Mouse (Mus musculus) forebrain, embryonic 16.5 days (tissue): ENCODE data around the gene Nupr1. TPM values are rescaled to one million over a fixed set of nuclear protein-coding genes. Genes with fewer than 3 reads are reported as not detected.

Source experiments
- ATAC-seq: fragments of 200-750 bp; cut with Nextera tagmentation; 2 replicates; pipeline ENCODE4 v1.8.0; 2017; ENCODE audit warnings: mild to moderate bottlenecking, moderate library complexity
- H3K27ac ChIP-seq: fragments of 300-500 bp; sonication (generic); 2 replicates; pipeline ENCODE4 v1.5.1; 2014; ENCODE audit warnings: low read length, control low read depth
- H3K27me3 ChIP-seq: fragments of 300-500 bp; sonication (generic); replicated peaks from 2 replicates; pipeline ENCODE4 v1.6.1; 2014; ENCODE audit warnings: low read length; ENCODE audit not compliant: control insufficient read depth, insufficient read depth
- H3K36me3 ChIP-seq: fragments of 300-500 bp; sonication (generic); 2 replicates; pipeline ENCODE4 v1.6.1; 2014; ENCODE audit not compliant: control insufficient read depth, insufficient read depth
- H3K4me1 ChIP-seq: fragments of 300-500 bp; sonication (generic); replicated peaks from 2 replicates; pipeline ENCODE4 v1.6.1; 2014; ENCODE audit warnings: low read length; ENCODE audit not compliant: control insufficient read depth, insufficient read depth
- H3K4me2 ChIP-seq: fragments of 300-500 bp; sonication (generic); 2 replicates; pipeline ENCODE4 v1.6.1; 2014; ENCODE audit warnings: mild to moderate bottlenecking, low read length, control low read depth
- H3K4me3 ChIP-seq: fragments of 300-500 bp; sonication (generic); replicated peaks from 2 replicates; pipeline ENCODE4 v1.5.1; 2014; ENCODE audit warnings: mild to moderate bottlenecking, low read length, control low read depth
- H3K9ac ChIP-seq: fragments of 300-500 bp; sonication (generic); replicated peaks from 2 replicates; pipeline ENCODE4 v1.6.1; 2014; ENCODE audit warnings: low read depth, low read length, control low read depth
- H3K9me3 ChIP-seq: fragments of 300-500 bp; sonication (generic); 2 replicates; pipeline ENCODE4 v1.6.1; 2016; ENCODE audit warnings: low read length; ENCODE audit not compliant: control insufficient read depth
- WGBS: fragments of 180-500 bp; shearing (Covaris S2); extraction: QIAGEN DNeasy Blood & Tissue Kit; methylation state at CpG from one replicate; pipeline ENCODE4 v1.1.7; 2014; 5-methylcytosine and 5-hydroxymethylcytosine counted together
- polyA plus RNA-seq: library from polyadenylated mRNA; unstranded; fragments of >200 nt; fragmentation: Nextera tagmentation; extraction: Ambion mirVana; gene quantifications from 2 replicates; pipeline ENCODE4 v1.2.1, GENCODE M21; 2015

Gene Nupr1
- polyA plus RNA-seq, 1 experiment from 2014 or later: 5.2 TPM

DNA sequence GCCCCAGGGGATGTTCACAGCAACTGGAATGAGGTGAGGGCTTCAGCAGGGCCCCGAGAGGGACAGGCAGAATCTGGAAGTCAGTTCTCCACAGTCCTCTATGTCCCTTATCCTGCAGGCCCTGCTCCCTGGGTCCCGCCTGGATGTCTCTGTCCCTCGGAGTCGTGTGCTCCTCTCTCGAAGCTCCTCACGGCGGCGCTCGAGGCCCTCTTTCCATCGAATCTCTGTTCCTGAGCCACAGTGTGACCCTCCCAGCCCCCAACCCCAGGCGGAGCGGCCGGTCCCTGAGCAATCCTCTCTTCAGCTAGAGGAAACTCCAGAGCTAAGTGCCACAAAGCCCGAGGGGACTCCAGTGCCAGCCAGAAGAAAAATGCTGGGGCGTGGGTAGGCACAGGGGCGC is 42.9 kb downstream of the Nupr1 start:
- Histone ChIP-seq H3K4me1 (0 out of 2 replicates have a peak, but pooled peaks cover 4% of the 10 kb centered on the region), H3K27me3 (0 out of 2 replicates have a peak, but pooled peaks cover 5% of the 10 kb centered on the region), H3K27ac (no peak overlapping the region), H3K4me3 (no peak overlapping the region), H3K9me3 (no peaks in the 10 kb centered on the region), H3K4me2 (no peak overlapping the region), H3K9ac (no peak overlapping the region), H3K36me3 (no peaks in the 10 kb centered on the region)
- WGBS: 2% methylated on average over 16 of the region's 16 CpGs
- no peak for ATAC-seq

DNA sequence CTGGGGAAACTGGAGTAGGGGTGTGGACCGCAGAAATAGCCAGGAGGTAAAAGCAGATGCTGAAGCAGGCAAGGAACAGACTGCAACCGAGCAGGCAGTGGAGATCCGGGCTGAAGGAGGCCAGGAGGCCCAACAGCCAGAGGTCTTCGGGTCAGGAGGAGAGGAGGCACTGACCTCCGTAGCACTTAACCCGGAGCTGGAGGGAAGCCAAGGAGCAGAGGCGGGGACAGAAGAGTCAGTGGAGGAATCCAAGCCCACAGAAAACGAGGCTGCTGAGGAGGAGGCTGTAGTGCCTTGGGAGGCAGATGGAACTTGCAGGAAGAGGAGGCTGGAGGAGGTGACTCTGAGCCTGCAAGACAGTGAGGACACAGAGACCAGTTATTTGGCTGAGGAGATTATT is 43.8 kb downstream of the Nupr1 start:
- Histone ChIP-seq H3K27ac (no peak overlapping the region), H3K4me3 (no peak overlapping the region), H3K36me3 (no peaks in the 10 kb centered on the region), H3K9me3 (no peaks in the 10 kb centered on the region), H3K9ac (no peak overlapping the region), H3K4me2 (no peak overlapping the region), H3K27me3 (0 out of 2 replicates have a peak, but pooled peaks cover 5% of the 10 kb centered on the region), H3K4me1 (peaks cover 11% of the 10 kb centered on the region)
- ATAC-seq: no peak
- 57% methylated on average over 8 of the region's 8 CpGs for WGBS

GRCm38 (mm10) chr7:126585717-126586116 is 44.9 kb downstream of the Nupr1 start, which contains the start of gene Cln3:
Gene Cln3 (minus strand): TSS chr7:126585817.
- no peaks in the 10 kb centered on the region for H3K9me3 ChIP-seq
- no peak within 1 kb of the TSS for H3K4me3 ChIP-seq
- H3K9ac ChIP-seq: no peak within 1 kb of the TSS
- no peaks in the 10 kb centered on the region for H3K36me3 ChIP-seq
- H3K4me2 ChIP-seq: no peak within 1 kb of the TSS
- 0 out of 2 replicates have a peak, but pooled peaks cover 5% of the 10 kb centered on the region for H3K27me3 ChIP-seq
- no peak within 1 kb of the TSS for H3K27ac ChIP-seq
- ATAC-seq: no peak
- WGBS: 73% methylated on average over 6 of the region's 6 CpGs
- H3K4me1 ChIP-seq: peaks cover 16% of the 10 kb centered on the region

DNA sequence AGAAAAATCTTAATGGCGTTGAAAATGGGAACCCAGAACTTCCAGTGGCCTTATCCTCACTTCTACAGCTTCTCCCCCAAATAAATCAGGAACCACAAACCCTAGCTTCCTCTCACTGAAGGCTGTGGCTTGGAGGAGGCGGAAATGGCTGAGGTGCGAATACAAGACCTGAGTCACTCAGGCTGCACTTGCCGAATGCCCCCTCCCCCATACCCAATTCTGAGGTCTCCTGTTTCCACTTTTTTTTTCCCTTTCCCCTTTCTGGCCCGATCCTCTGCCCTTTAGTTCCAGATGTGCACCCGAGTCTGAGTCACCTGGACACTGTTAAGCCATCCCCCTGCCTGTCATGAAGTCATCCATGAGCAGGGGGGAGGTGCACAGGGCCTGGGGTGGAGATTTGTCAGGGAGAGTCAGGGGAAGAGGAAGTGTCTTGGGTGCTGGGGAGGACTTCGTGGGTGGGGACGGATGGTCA is 46.1 kb downstream of the Nupr1 start, which contains the start of gene Apobr:
TSS of gene Apobr (plus strand) at position 437 of the 472 bp plus-strand sequence.
- 85% methylated on average over 8 of the region's 8 CpGs for WGBS
- Histone ChIP-seq H3K9me3 (no peaks in the 10 kb centered on the region), H3K27ac (no peak within 1 kb of the TSS)

GRCm38 (mm10) chr7:126583761-126584160 is 46.9 kb downstream of the Nupr1 start:
- ATAC-seq: no peak
- Histone ChIP-seq H3K27ac (peak overlapping the region; percentile 95), H3K4me3 (peak overlapping the region; percentile 65), H3K36me3 (no peaks in the 10 kb centered on the region), H3K9me3 (no peaks in the 10 kb centered on the region), H3K4me1 (peaks cover 16% of the 10 kb centered on the region), H3K27me3 (0 out of 2 replicates have a peak, but pooled peaks cover 5% of the 10 kb centered on the region), H3K4me2 (peak overlapping the region; percentile 91), H3K9ac (peak overlapping the region; percentile 68; the same call in 1 of the 2 replicates)
- WGBS: 57% methylated on average over 6 of the region's 6 CpGs

More for the DNA sequence above, 46.1 kb downstream of the Nupr1 start, which contains the start of gene Apobr:
- H3K36me3 ChIP-seq: no peaks in the 10 kb centered on the region
- H3K4me1 ChIP-seq: peaks cover 16% of the 10 kb centered on the region
- 0 out of 2 replicates have a peak, but pooled peaks cover 5% of the 10 kb centered on the region for H3K27me3 ChIP-seq
- H3K4me3 ChIP-seq: peak within 1 kb of the TSS; percentile 65
- H3K4me2 ChIP-seq: peak within 1 kb of the TSS; percentile 91
- ATAC-seq: no peak
- H3K9ac ChIP-seq: no peak within 1 kb of the TSS

DNA sequence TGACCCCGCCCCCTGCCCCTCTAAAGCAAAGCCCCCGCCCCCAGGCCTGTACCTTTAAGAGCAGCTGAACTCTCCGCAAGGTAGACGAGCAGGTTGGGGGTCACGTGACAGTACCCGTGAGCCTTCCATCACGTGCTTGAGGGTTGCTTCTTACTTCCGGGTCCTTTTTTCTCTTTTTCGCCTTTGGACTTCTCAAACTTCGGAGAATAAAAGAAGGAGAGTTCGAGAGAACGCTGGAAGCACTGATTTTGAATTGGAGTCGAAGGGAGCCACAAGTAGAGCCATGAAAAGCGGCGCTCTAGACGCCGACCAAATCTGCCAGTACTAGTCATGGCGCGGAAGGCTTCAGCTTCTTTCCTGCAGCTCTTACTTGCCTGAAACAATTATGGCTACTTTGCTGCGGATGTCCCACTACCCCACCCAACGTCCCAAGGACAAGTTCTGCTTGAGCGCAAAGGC is 47.4 kb downstream of the Nupr1 start:
- ATAC-seq: peak; percentile 90
- Histone ChIP-seq H3K9ac (peak overlapping the region; percentile 68), H3K27ac (peak overlapping the region; percentile 95), H3K9me3 (no peaks in the 10 kb centered on the region), H3K4me3 (peak overlapping the region; percentile 65), H3K27me3 (0 out of 2 replicates have a peak, but pooled peaks cover 5% of the 10 kb centered on the region), H3K36me3 (no peaks in the 10 kb centered on the region), H3K4me2 (peak overlapping the region; percentile 91), H3K4me1 (peaks cover 16% of the 10 kb centered on the region)
- WGBS: 2% methylated on average over 22 of the region's 22 CpGs

- H3K4me2 ChIP-seq: peak overlapping the region; percentile 91
- no peaks in the 10 kb centered on the region for H3K36me3 ChIP-seq
- H3K27ac ChIP-seq: no peak overlapping the region
- ATAC-seq: peak; percentile 50
- peaks cover 16% of the 10 kb centered on the region for H3K4me1 ChIP-seq
- 1% methylated on average over 20 of the region's 20 CpGs for WGBS
- H3K9ac ChIP-seq: peak overlapping the region; percentile 68
- no peaks in the 10 kb centered on the region for H3K9me3 ChIP-seq
- peak overlapping the region; percentile 65 for H3K4me3 ChIP-seq
- 0 out of 2 replicates have a peak, but pooled peaks cover 5% of the 10 kb centered on the region for H3K27me3 ChIP-seq
These were observed 47.9 kb downstream of the Nupr1 start for GRCm38 (mm10) chr7:126582759-126583158.

DNA sequence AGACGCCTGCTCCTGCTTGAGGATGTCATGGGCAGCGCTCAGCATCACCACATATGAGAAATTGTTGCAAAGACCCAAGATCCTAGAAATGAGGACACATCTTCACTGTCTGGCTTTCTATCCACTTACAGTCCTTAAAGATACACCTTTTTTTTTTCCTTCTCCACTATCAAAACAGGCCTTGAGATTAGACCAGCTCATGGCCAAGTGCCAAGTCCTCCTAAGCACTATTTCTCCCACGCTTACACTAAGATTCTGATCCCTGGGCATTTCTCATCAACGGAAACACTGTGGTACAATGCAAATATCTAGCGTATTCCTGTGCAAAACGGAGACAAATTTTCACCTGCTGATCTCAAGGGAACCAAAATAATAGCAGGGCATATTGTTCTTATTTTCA is 49.0 kb downstream of the Nupr1 start:
- H3K4me3 ChIP-seq: no peak overlapping the region

GRCm38 (mm10) chr7:126579172-126579571 is 51.5 kb downstream of the Nupr1 start:
- WGBS: 58% methylated on average over 8 of the region's 8 CpGs
- Histone ChIP-seq H3K9ac (no peak overlapping the region), H3K4me2 (no peak overlapping the region), H3K27ac (no peak overlapping the region), H3K36me3 (peaks cover 7% of the 10 kb centered on the region), H3K27me3 (no peaks in the 10 kb centered on the region), H3K4me1 (peaks cover 16% of the 10 kb centered on the region), H3K9me3 (no peaks in the 10 kb centered on the region), H3K4me3 (no peak overlapping the region)
- ATAC-seq: no peak

More for the DNA sequence above, 49.0 kb downstream of the Nupr1 start:
- no peak overlapping the region for H3K4me2 ChIP-seq
- H3K27ac ChIP-seq: no peak overlapping the region
- no peak for ATAC-seq
- H3K36me3 ChIP-seq: no peaks in the 10 kb centered on the region
- H3K9ac ChIP-seq: no peak overlapping the region
- 82% methylated on average over 6 of the region's 6 CpGs for WGBS
- H3K27me3 ChIP-seq: 0 out of 2 replicates have a peak, but pooled peaks cover 5% of the 10 kb centered on the region
- H3K9me3 ChIP-seq: no peaks in the 10 kb centered on the region
- H3K4me1 ChIP-seq: peaks cover 16% of the 10 kb centered on the region
